Mouse (Mus musculus) lung, embryonic 16.5 days (tissue): Measurements from ENCODE around the gene Myom1. TPM values are rescaled to one million over a fixed set of nuclear protein-coding genes. Genes with fewer than 3 reads are reported as not detected.
A peak's percentile ranks its signal among the peaks of the same experiment; 100 is the strongest.

Experiments
- ATAC-seq: fragments of 200-750 bp; cut with Nextera tagmentation; 2 replicates; pipeline ENCODE4 v1.8.0; 2017; ENCODE audit warnings: low read depth, mild to moderate bottlenecking, moderate library complexity
- H3K27ac ChIP-seq: fragments of 300-500 bp; sonication (generic); 2 replicates; pipeline ENCODE4 v1.5.1; 2014; ENCODE audit warnings: mild to moderate bottlenecking, control low read depth, low read length
- H3K27me3 ChIP-seq: fragments of 300-500 bp; sonication (generic); 2 replicates; pipeline ENCODE4 v1.6.1; 2014; ENCODE audit warnings: low read depth, low read length, mixed read lengths; ENCODE audit not compliant: control insufficient read depth, insufficient read depth
- H3K36me3 ChIP-seq: fragments of 300-500 bp; sonication (generic); 2 replicates; pipeline ENCODE4 v1.6.1; 2014; ENCODE audit warnings: low read length; ENCODE audit not compliant: control insufficient read depth, insufficient read depth
- H3K4me1 ChIP-seq: fragments of 300-500 bp; sonication (generic); replicated peaks from 2 replicates; pipeline ENCODE4 v1.6.1; 2014; ENCODE audit warnings: low read length, mixed read lengths; ENCODE audit not compliant: control insufficient read depth, insufficient read depth
- H3K4me2 ChIP-seq: fragments of 300-500 bp; sonication (generic); 2 replicates; pipeline ENCODE4 v1.6.1; 2014; ENCODE audit warnings: low read depth, low read length, control low read depth
- H3K4me3 ChIP-seq: fragments of 300-500 bp; sonication (generic); 2 replicates; pipeline ENCODE4 v1.5.1; 2014; ENCODE audit warnings: mild to moderate bottlenecking, low read length, control low read depth
- H3K9ac ChIP-seq: fragments of 300-500 bp; sonication (generic); 2 replicates; pipeline ENCODE4 v1.6.1; 2014; ENCODE audit warnings: low read length, control low read depth
- H3K9me3 ChIP-seq: fragments of 300-500 bp; sonication (generic); 2 replicates; pipeline ENCODE4 v1.6.1; 2016; ENCODE audit warnings: low read length; ENCODE audit not compliant: control insufficient read depth
- WGBS: fragments of 180-500 bp; shearing (Covaris S2); extraction: QIAGEN DNeasy Blood & Tissue Kit; methylation state at CpG from one replicate; pipeline ENCODE4 v1.1.7; 2014; 5-methylcytosine and 5-hydroxymethylcytosine counted together
- polyA plus RNA-seq: library from polyadenylated mRNA; unstranded; fragments of >200 nt; fragmentation: Nextera tagmentation; extraction: Ambion mirVana; gene quantifications from 2 replicates; pipeline ENCODE4 v1.2.1, GENCODE M21; 2015

Myom1 gene
- polyA plus RNA-seq, 1 experiment from 2014 or later = 11.4 TPM

GRCm38 (mm10) chr17:71137334-71137721 lies 134.9 kb downstream of the Myom1 start:
- no peak overlapping the region for H3K4me3 ChIP-seq
- 77% methylated on average over 2 of the region's 2 CpGs for WGBS
- no peak for ATAC-seq

GRCm38 (mm10) chr17:71142068-71142467 lies 139.6 kb downstream of the Myom1 start:
- 76% methylated on average over 4 of the region's 4 CpGs for WGBS
- H3K27me3 ChIP-seq = no peaks in the 10 kb centered on the region
- no peak overlapping the region for H3K9ac ChIP-seq
- no peak overlapping the region for H3K27ac ChIP-seq
- H3K4me2 ChIP-seq = no peak overlapping the region
- no peak for ATAC-seq
- H3K9me3 ChIP-seq = no peaks in the 10 kb centered on the region
- no peaks in the 10 kb centered on the region for H3K36me3 ChIP-seq
- peaks cover 2% of the 10 kb centered on the region; the same call in 1 of the 2 replicates for H3K4me1 ChIP-seq
- no peak overlapping the region for H3K4me3 ChIP-seq

More at GRCm38 (mm10) chr17:71137334-71137721, 134.9 kb downstream of the Myom1 start:
- Histone ChIP-seq H3K4me1 (peaks cover 8% of the 10 kb centered on the region; the same call in 1 of the 2 replicates), H3K36me3 (no peaks in the 10 kb centered on the region), H3K9ac (no peak overlapping the region), H3K27ac (no peak overlapping the region), H3K9me3 (no peaks in the 10 kb centered on the region), H3K4me2 (no peak overlapping the region), H3K27me3 (no peaks in the 10 kb centered on the region)

GRCm38 (mm10) chr17:71143155-71143554 lies 140.7 kb downstream of the Myom1 start:
- Histone ChIP-seq H3K4me3 (no peak overlapping the region), H3K4me2 (no peak overlapping the region), H3K36me3 (no peaks in the 10 kb centered on the region), H3K27ac (no peak overlapping the region), H3K4me1 (no peaks in the 10 kb centered on the region), H3K27me3 (no peaks in the 10 kb centered on the region), H3K9me3 (no peaks in the 10 kb centered on the region), H3K9ac (no peak overlapping the region)
- ATAC-seq = no peak
- WGBS = 70% methylated on average over 4 of the region's 4 CpGs

- no peak overlapping the region for H3K9ac ChIP-seq
- H3K4me2 ChIP-seq = no peak overlapping the region
- 81% methylated on average over 19 of the region's 19 CpGs for WGBS
- no peaks in the 10 kb centered on the region for H3K9me3 ChIP-seq
- no peaks in the 10 kb centered on the region for H3K4me1 ChIP-seq
- H3K4me3 ChIP-seq = no peak overlapping the region
- H3K27me3 ChIP-seq = no peaks in the 10 kb centered on the region
- H3K27ac ChIP-seq = no peak overlapping the region
- ATAC-seq = no peak
- H3K36me3 ChIP-seq = no peaks in the 10 kb centered on the region
Measured at GRCm38 (mm10) chr17:71144322-71145116, 142.1 kb downstream of the Myom1 start.

- Histone ChIP-seq H3K9me3 (no peaks in the 10 kb centered on the region), H3K27ac (no peak overlapping the region), H3K36me3 (no peaks in the 10 kb centered on the region), H3K4me2 (no peak overlapping the region), H3K9ac (no peak overlapping the region), H3K27me3 (no peaks in the 10 kb centered on the region), H3K4me1 (no peaks in the 10 kb centered on the region), H3K4me3 (no peak overlapping the region)
- 83% methylated on average over 1 of the region's 1 CpGs for WGBS
- ATAC-seq = no peak
Measured at GRCm38 (mm10) chr17:71145248-71145961, 143.0 kb downstream of the Myom1 start.

- H3K9me3 ChIP-seq = no peaks in the 10 kb centered on the region
- 0 out of 2 replicates have a peak, but pooled peaks cover 5% of the 10 kb centered on the region for H3K4me1 ChIP-seq
- no peak overlapping the region for H3K4me3 ChIP-seq
- no peak overlapping the region for H3K9ac ChIP-seq
- WGBS = 41% methylated on average over 4 of the region's 4 CpGs
- no peak for ATAC-seq
- H3K27me3 ChIP-seq = no peaks in the 10 kb centered on the region
- no peaks in the 10 kb centered on the region for H3K36me3 ChIP-seq
- H3K4me2 ChIP-seq = no peak overlapping the region
- no peak overlapping the region for H3K27ac ChIP-seq
Measured at GRCm38 (mm10) chr17:71153356-71153755, 150.9 kb downstream of the Myom1 start.

- H3K4me3 ChIP-seq = no peak overlapping the region
Measured at GRCm38 (mm10) chr17:71155271-71155670, 152.8 kb downstream of the Myom1 start.

GRCm38 (mm10) chr17:71159152-71159567 lies 156.7 kb downstream of the Myom1 start:
- Histone ChIP-seq H3K9me3 (no peaks in the 10 kb centered on the region), H3K4me3 (no peak overlapping the region), H3K27me3 (no peaks in the 10 kb centered on the region), H3K36me3 (no peaks in the 10 kb centered on the region), H3K4me2 (no peak overlapping the region), H3K4me1 (peaks cover 12% of the 10 kb centered on the region), H3K27ac (peak overlapping the region; percentile 85), H3K9ac (no peak overlapping the region)
- 15% methylated on average over 4 of the region's 4 CpGs for WGBS
- peak; percentile 97 for ATAC-seq

More at GRCm38 (mm10) chr17:71155271-71155670, 152.8 kb downstream of the Myom1 start:
- Histone ChIP-seq H3K9ac (no peak overlapping the region), H3K4me2 (no peak overlapping the region), H3K36me3 (no peaks in the 10 kb centered on the region), H3K4me1 (peaks cover 11% of the 10 kb centered on the region), H3K27ac (no peak overlapping the region), H3K27me3 (no peaks in the 10 kb centered on the region), H3K9me3 (no peaks in the 10 kb centered on the region)
- 52% methylated on average over 1 of the region's 1 CpGs for WGBS
- no peak for ATAC-seq

GRCm38 (mm10) chr17:71159720-71160119 lies 157.3 kb downstream of the Myom1 start:
- Histone ChIP-seq H3K9ac (no peak overlapping the region), H3K4me3 (no peak overlapping the region), H3K27me3 (no peaks in the 10 kb centered on the region), H3K4me1 (peaks cover 12% of the 10 kb centered on the region), H3K4me2 (no peak overlapping the region), H3K9me3 (no peaks in the 10 kb centered on the region), H3K36me3 (no peaks in the 10 kb centered on the region), H3K27ac (peak overlapping the region; percentile 85)
- ATAC-seq = peak; percentile 13
- 43% methylated on average over 8 of the region's 8 CpGs for WGBS
